Mouse (Mus musculus) limb, embryonic 10.5 days (tissue): ENCODE measurements around the gene Metrn. TPM values are rescaled to one million over a fixed set of nuclear protein-coding genes. Genes with fewer than 3 reads are reported as not detected.

Source experiments
- DNase-seq: peaks from one replicate; pipeline ENCODE4 v3.0.0-alpha.2; 2017; ENCODE audit warnings: low spot score
- H3K27ac ChIP-seq: fragments of 300-500 bp; sonication (generic); 2 replicates; pipeline ENCODE4 v1.5.1; 2016; ENCODE audit warnings: mild to moderate bottlenecking
- H3K27me3 ChIP-seq: fragments of 300-500 bp; sonication (generic); 2 replicates; pipeline ENCODE4 v1.6.1; 2016; ENCODE audit warnings: low read depth, mild to moderate bottlenecking; ENCODE audit not compliant: poor library complexity, severe bottlenecking
- H3K36me3 ChIP-seq: fragments of 300-500 bp; sonication (generic); 2 replicates; pipeline ENCODE4 v1.6.1; 2016; ENCODE audit warnings: mild to moderate bottlenecking, moderate library complexity
- H3K4me1 ChIP-seq: fragments of 300-500 bp; sonication (generic); 2 replicates; pipeline ENCODE4 v1.6.1; 2016
- H3K4me3 ChIP-seq: fragments of 300-500 bp; sonication (generic); 2 replicates; pipeline ENCODE4 v1.5.1; 2016; ENCODE audit warnings: mild to moderate bottlenecking, moderate library complexity
- H3K9me3 ChIP-seq: fragments of 300-500 bp; sonication (generic); replicated peaks from 2 replicates; pipeline ENCODE4 v1.6.1; 2016; ENCODE audit warnings: mild to moderate bottlenecking
- WGBS: fragments of 180-500 bp; shearing (Covaris S2); methylation state at CpG from one replicate; pipeline ENCODE4 v1.1.7; 2016; 5-methylcytosine and 5-hydroxymethylcytosine counted together
- polyA plus RNA-seq: library from polyadenylated mRNA; unstranded; fragments of >200 nt; fragmentation: Nextera tagmentation; extraction: Ambion mirVana; gene quantifications from 2 replicates; pipeline ENCODE4 v1.2.1, GENCODE M21; 2016

Metrn gene
- polyA plus RNA-seq, 1 experiment from 2014 or later, result 87.5 TPM

- Histone ChIP-seq H3K9me3 (no peaks in the 10 kb centered on the region), H3K36me3 (peaks cover 60% of the 10 kb centered on the region), H3K4me1 (peaks cover 86% of the 10 kb centered on the region), H3K27me3 (no peaks in the 10 kb centered on the region), H3K27ac (peak overlapping the region; percentile 93), H3K4me3 (peak overlapping the region; percentile 77)
- no peak for DNase-seq
- 82% methylated on average over 8 of the region's 8 CpGs for WGBS
These were observed 31.3 kb upstream of the Metrn start for GRCm38 (mm10) chr17:25828223-25828594.

GRCm38 (mm10) chr17:25827546-25828222, 30.7 kb upstream of the Metrn start:
- peaks cover 60% of the 10 kb centered on the region for H3K36me3 ChIP-seq
- 0 out of 2 replicates have a peak, but pooled peaks cover under 1% of the 10 kb centered on the region for H3K27me3 ChIP-seq

GRCm38 (mm10) chr17:25827011-25827410, 30.1 kb upstream of the Metrn start:
- Histone ChIP-seq H3K27me3 (peaks cover 6% of the 10 kb centered on the region; the same call in 1 of the 2 replicates), H3K36me3 (peaks cover 59% of the 10 kb centered on the region), H3K4me1 (peaks cover 84% of the 10 kb centered on the region), H3K9me3 (no peaks in the 10 kb centered on the region), H3K4me3 (peak overlapping the region; percentile 9; the same call in 1 of the 2 replicates), H3K27ac (no peak overlapping the region)
- WGBS, result 95% methylated on average over 13 of the region's 13 CpGs
- no peak for DNase-seq

More at GRCm38 (mm10) chr17:25827546-25828222, 30.7 kb upstream of the Metrn start:
- Histone ChIP-seq H3K4me1 (peaks cover 88% of the 10 kb centered on the region), H3K4me3 (peak overlapping the region; percentile 77), H3K27ac (0 out of 2 replicates have a peak overlapping the region, but pooled peaks have one; percentile 93), H3K9me3 (no peaks in the 10 kb centered on the region)
- 94% methylated on average over 22 of the region's 22 CpGs for WGBS
- no peak for DNase-seq

- Histone ChIP-seq H3K27me3 (peaks cover 15% of the 10 kb centered on the region), H3K4me3 (no peak overlapping the region; the same call in 1 of the 2 replicates), H3K4me1 (peaks cover 75% of the 10 kb centered on the region), H3K9me3 (no peaks in the 10 kb centered on the region), H3K36me3 (peaks cover 49% of the 10 kb centered on the region), H3K27ac (no peak overlapping the region)
- 96% methylated on average over 27 of the region's 27 CpGs for WGBS
- DNase-seq, result no peak
These were observed 29.1 kb upstream of the Metrn start for GRCm38 (mm10) chr17:25825984-25826570.

GRCm38 (mm10) chr17:25825311-25825710, 28.4 kb upstream of the Metrn start:
- Histone ChIP-seq H3K27me3 (peaks cover 23% of the 10 kb centered on the region), H3K4me1 (peaks cover 67% of the 10 kb centered on the region), H3K36me3 (peaks cover 42% of the 10 kb centered on the region), H3K27ac (no peak overlapping the region), H3K4me3 (peak overlapping the region; percentile 74), H3K9me3 (no peaks in the 10 kb centered on the region)
- 91% methylated on average over 6 of the region's 6 CpGs for WGBS
- DNase-seq, result no peak

- Histone ChIP-seq H3K4me3 (peak overlapping the region; percentile 74), H3K36me3 (peaks cover 34% of the 10 kb centered on the region), H3K9me3 (no peaks in the 10 kb centered on the region), H3K27me3 (peaks cover 31% of the 10 kb centered on the region), H3K27ac (no peak overlapping the region), H3K4me1 (peaks cover 65% of the 10 kb centered on the region)
- WGBS, result 74% methylated on average over 17 of the region's 17 CpGs
- DNase-seq, result no peak
These were observed 27.6 kb upstream of the Metrn start for GRCm38 (mm10) chr17:25824362-25825142.

GRCm38 (mm10) chr17:25823452-25823851, 26.5 kb upstream of the Metrn start, which contains the start of gene Wdr24:
Gene Wdr24 (plus strand): TSS chr17:25823627.
- Histone ChIP-seq H3K27me3 (peaks cover 42% of the 10 kb centered on the region), H3K27ac (peak within 1 kb of the TSS; percentile 83), H3K9me3 (no peaks in the 10 kb centered on the region), H3K4me3 (peak within 1 kb of the TSS; percentile 74), H3K4me1 (peaks cover 60% of the 10 kb centered on the region), H3K36me3 (peaks cover 31% of the 10 kb centered on the region)
- DNase-seq, result peak; percentile 79
- WGBS, result under 1% methylated on average over 18 of the region's 18 CpGs

- WGBS, result 6% methylated on average over 46 of the region's 46 CpGs
- H3K4me3 ChIP-seq, result peak overlapping the region; percentile 32
- peaks cover 20% of the 10 kb centered on the region for H3K4me1 ChIP-seq
- 0 out of 2 replicates have a peak overlapping the region, but pooled peaks have one; percentile 19 for H3K27ac ChIP-seq
- H3K9me3 ChIP-seq, result no peaks in the 10 kb centered on the region
- no peaks in the 10 kb centered on the region for H3K36me3 ChIP-seq
- no peak for DNase-seq
- peaks cover 81% of the 10 kb centered on the region for H3K27me3 ChIP-seq
These were observed 22.2 kb upstream of the Metrn start for GRCm38 (mm10) chr17:25818851-25819780.

GRCm38 (mm10) chr17:25817662-25818061, 20.7 kb upstream of the Metrn start:
- Histone ChIP-seq H3K4me1 (peaks cover 16% of the 10 kb centered on the region), H3K9me3 (no peaks in the 10 kb centered on the region), H3K27ac (no peak overlapping the region), H3K36me3 (no peaks in the 10 kb centered on the region), H3K4me3 (no peak overlapping the region), H3K27me3 (peaks cover 92% of the 10 kb centered on the region)
- no peak for DNase-seq
- WGBS, result 83% methylated on average over 11 of the region's 11 CpGs

- Histone ChIP-seq H3K36me3 (no peaks in the 10 kb centered on the region), H3K27me3 (peaks cover 93% of the 10 kb centered on the region), H3K4me1 (peaks cover 23% of the 10 kb centered on the region), H3K4me3 (no peak overlapping the region), H3K9me3 (no peaks in the 10 kb centered on the region), H3K27ac (no peak overlapping the region)
- under 1% methylated on average over 20 of the region's 20 CpGs for WGBS
- peak; percentile 97 for DNase-seq
These were observed 16.5 kb upstream of the Metrn start for GRCm38 (mm10) chr17:25813471-25813870.

- H3K27me3 ChIP-seq, result peaks cover 83% of the 10 kb centered on the region
- H3K9me3 ChIP-seq, result no peaks in the 10 kb centered on the region
- no peak overlapping the region for H3K27ac ChIP-seq
- H3K36me3 ChIP-seq, result no peaks in the 10 kb centered on the region
- H3K4me1 ChIP-seq, result peaks cover 26% of the 10 kb centered on the region
- no peak overlapping the region for H3K4me3 ChIP-seq
- 72% methylated on average over 4 of the region's 4 CpGs for WGBS
- no peak for DNase-seq
These were observed 14.0 kb upstream of the Metrn start for GRCm38 (mm10) chr17:25810890-25811289.
